8 mouse cellular contexts compared by ENCODE assay signal in genomic region chr2:180273394-180274244, GRCm38 (mm10). TPM values are rescaled to one million over a fixed set of nuclear protein-coding genes. Genes with fewer than 3 reads are reported as not detected.
DNase-seq lines count a peak whose midpoint lies in the region; ATAC-seq and TF ChIP-seq lines count a peak whose summit lies in the region.

TSS of gene Cables2 (minus strand) at chr2:180273496.

- peak within 1 kb of the TSS; percentile 93 for H3K4me3 ChIP-seq in embryonic facial prominence, embryonic 13.5 days
- H3K4me3 ChIP-seq in kidney, adult 2 months (ENCODE audit: insufficient read depth, low read depth, low read length): peak within 1 kb of the TSS; percentile 72
- peak within 1 kb of the TSS; percentile 95 for H3K4me3 ChIP-seq in limb, embryonic 12.5 days (replicated peaks)
- peak within 1 kb of the TSS; percentile 89 for H3K4me3 ChIP-seq in midbrain, embryonic 15.5 days
- peak within 1 kb of the TSS; percentile 73 for H3K4me3 ChIP-seq in spleen, adult 2 months (ENCODE audit: extremely low read depth, insufficient read depth, insufficient read length)

- H3K4me1 ChIP-seq in embryonic facial prominence, embryonic 13.5 days: peaks cover 38% of the 10 kb centered on the region
- H3K4me1 ChIP-seq in kidney, adult 2 months (ENCODE audit: control insufficient read depth, insufficient read depth, low read length): peaks cover 12% of the 10 kb centered on the region; the same call in 1 of the 2 replicates
- peaks cover 24% of the 10 kb centered on the region for H3K4me1 ChIP-seq in limb, embryonic 12.5 days (replicated peaks)
- H3K4me1 ChIP-seq in midbrain, embryonic 15.5 days: peaks cover 33% of the 10 kb centered on the region
- peaks cover 46% of the 10 kb centered on the region; the same call in 1 of the 2 replicates for H3K4me1 ChIP-seq in spleen, adult 2 months (ENCODE audit: control insufficient read depth, insufficient read depth, insufficient read length)

- no peak for TF ChIP-seq CTCF in kidney, adult 2 months (conservative IDR thresholded peaks at IDR 0.05; ENCODE audit: insufficient read depth, insufficient read length, low read depth, low read length)
- no peak for TF ChIP-seq CTCF in spleen, adult 2 months (IDR thresholded peaks at IDR 0.05; ENCODE audit: extremely low read depth, insufficient read depth, insufficient read length, insufficient replicate concordance)

- H3K27me3 ChIP-seq in embryonic facial prominence, embryonic 13.5 days: peaks cover 5% of the 10 kb centered on the region; the same call in 1 of the 2 replicates
- H3K27me3 ChIP-seq in kidney, adult 2 months (replicated peaks; ENCODE audit: control insufficient read depth, insufficient read depth, low read length): no peaks in the 10 kb centered on the region
- peaks cover 15% of the 10 kb centered on the region; the same call in 1 of the 2 replicates for H3K27me3 ChIP-seq in limb, embryonic 12.5 days
- H3K27me3 ChIP-seq in midbrain, embryonic 15.5 days (replicated peaks): 0 out of 2 replicates have a peak, but pooled peaks cover 3% of the 10 kb centered on the region
- H3K27me3 ChIP-seq in spleen, adult 2 months (ENCODE audit: control insufficient read depth, insufficient read depth, low read length): no peaks in the 10 kb centered on the region

- peaks cover 21% of the 10 kb centered on the region for H3K36me3 ChIP-seq in embryonic facial prominence, embryonic 13.5 days
- no peaks in the 10 kb centered on the region for H3K36me3 ChIP-seq in kidney, adult 2 months (ENCODE audit: control insufficient read depth, insufficient read depth, low read length)
- H3K36me3 ChIP-seq in limb, embryonic 12.5 days: peaks cover 14% of the 10 kb centered on the region
- no peaks in the 10 kb centered on the region for H3K36me3 ChIP-seq in midbrain, embryonic 15.5 days (replicated peaks)
- H3K36me3 ChIP-seq in spleen, adult 2 months (ENCODE audit: control insufficient read depth, insufficient read depth, low read length): no peaks in the 10 kb centered on the region

- peak within 1 kb of the TSS; percentile 92 for H3K4me2 ChIP-seq in embryonic facial prominence, embryonic 13.5 days
- peak within 1 kb of the TSS; percentile 93 for H3K4me2 ChIP-seq in limb, embryonic 12.5 days
- peak within 1 kb of the TSS; percentile 91 for H3K4me2 ChIP-seq in midbrain, embryonic 15.5 days

- H3K27ac ChIP-seq in embryonic facial prominence, embryonic 13.5 days: 0 out of 2 replicates have a peak within 1 kb of the TSS, but pooled peaks have one; percentile 51
- H3K27ac ChIP-seq in kidney, adult 2 months (ENCODE audit: insufficient read depth, low read depth, low read length): peak within 1 kb of the TSS; percentile 2
- peak within 1 kb of the TSS; percentile 67 for H3K27ac ChIP-seq in limb, embryonic 12.5 days
- peak within 1 kb of the TSS; percentile 79 for H3K27ac ChIP-seq in midbrain, embryonic 15.5 days
- H3K27ac ChIP-seq in spleen, adult 2 months (ENCODE audit: insufficient read depth, low read length): peak within 1 kb of the TSS; percentile 76

- ATAC-seq in embryonic facial prominence, embryonic 13.5 days (ENCODE audit: insufficient number of reproducible peaks, insufficient read depth, low FRiP score, low TSS enrichment, low read depth): peak; percentile 92
- peak; percentile 91 for ATAC-seq in limb, embryonic 12.5 days (ENCODE audit: insufficient number of reproducible peaks, insufficient read depth, low FRiP score, low TSS enrichment, low read depth)
- peak; percentile 96 for ATAC-seq in midbrain, embryonic 15.5 days (replicated peaks)

- no peaks in the 10 kb centered on the region for H3K9me3 ChIP-seq in embryonic facial prominence, embryonic 13.5 days
- no peaks in the 10 kb centered on the region for H3K9me3 ChIP-seq in limb, embryonic 12.5 days
- no peaks in the 10 kb centered on the region for H3K9me3 ChIP-seq in midbrain, embryonic 15.5 days

- WGBS in embryonic facial prominence, embryonic 13.5 days: 7% methylated on average over 63 of the region's 68 CpGs
- 5% methylated on average over 68 of the region's 68 CpGs for whole genome bisulfite sequencing in kidney, adult 2 months
- WGBS in limb, embryonic 12.5 days: 8% methylated on average over 65 of the region's 68 CpGs
- 8% methylated on average over 62 of the region's 68 CpGs for WGBS in midbrain, embryonic 15.5 days
- WGBS in spleen, adult 2 months: 2% methylated on average over 59 of the region's 68 CpGs

- peak; percentile 98 for DNase-seq in 3134 (ENCODE audit: extremely low read depth, insufficient read length, low spot score)
- peak; percentile 91 to 95 for DNase-seq in adrenal gland, postnatal 36 days
- DNase-seq in heart, adult 18-20 months: peak; percentile 92 to 97
- DNase-seq in kidney, adult 2 months: peak; percentile 98
- DNase-seq in spleen, adult 2 months (ENCODE audit: low read depth in 1 of 2, low spot score in 2 of 2): peak; percentile 92 to 93

- H3K9ac ChIP-seq in embryonic facial prominence, embryonic 13.5 days: peak within 1 kb of the TSS; percentile 96
- H3K9ac ChIP-seq in limb, embryonic 12.5 days (replicated peaks): peak within 1 kb of the TSS; percentile 93
- H3K9ac ChIP-seq in midbrain, embryonic 15.5 days: peak within 1 kb of the TSS; percentile 94

- TF ChIP-seq POLR2A in kidney, adult 2 months (IDR thresholded peaks at IDR 0.05; ENCODE audit: low read depth, low read length): no peak
- TF ChIP-seq POLR2A in spleen, adult 2 months (IDR thresholded peaks at IDR 0.05; ENCODE audit: low read depth, low read length): peak; percentile 23; the same call in 1 of the 2 replicates

RNA-seq across cellular contexts. Expression of gene Cables2, which starts in this region (rescaled TPM):
- total RNA-seq in adrenal gland, postnatal 36 days (2021): 10 to 100 TPM; 14.0 to 14.2 TPM
- 11.6 and 14.6 TPM in 2 replicates for polyA plus RNA-seq in embryonic facial prominence, embryonic 13.5 days (2015; fragmentation: Nextera tagmentation; extraction: Ambion mirVana)
- total RNA-seq in heart, adult 18-20 months (2021): 10 to 100 TPM; 10.9 TPM
- 18.2 TPM in 2 replicates for polyA plus RNA-seq in kidney, adult 2 months (2012; rRNA removed)
- 20.7 and 23.7 TPM in 2 replicates for polyA plus RNA-seq in limb, embryonic 12.5 days (2016; fragmentation: Nextera tagmentation; extraction: Ambion mirVana)
- 31.3 and 32.0 TPM in 2 replicates for polyA plus RNA-seq in midbrain, embryonic 15.5 days (2015; fragmentation: Nextera tagmentation; extraction: Ambion mirVana)
- 40.9 and 56.9 TPM in 2 replicates for polyA plus RNA-seq in spleen, adult 2 months (2012; rRNA removed)

Comparison
In these comparisons a context has a peak if more than half of its experiments do, and no peak if none do; other contexts are left out.
1. Peak in every context shown above with its lines: DNase-seq, ATAC-seq, H3K4me3 ChIP-seq and H3K27ac ChIP-seq.
2. H3K27ac ChIP-seq: peak in every context shown above with its lines; median percentile 79 in midbrain, embryonic 15.5 days; 76 in spleen, adult 2 months; 67 in limb, embryonic 12.5 days; 51 in embryonic facial prominence, embryonic 13.5 days; 2 in kidney, adult 2 months.